In genomic region chr4:150956369-150957105, GRCm38 (mm10) we compare ENCODE assay signal across 11 mouse cellular contexts. TPM values are rescaled to one million over a fixed set of nuclear protein-coding genes. Genes with fewer than 3 reads are reported as not detected.
DNase-seq lines count a peak whose midpoint lies in the region; ATAC-seq lines count a peak whose summit lies in the region.
"Had no signal": no experiment of that assay in that cellular context is flagged by ENCODE, and none has a peak within 500 bp of the region (broad histone marks: within the 10 kb centered on the region; RNA-seq: fewer than 3 reads in every experiment).

No protein-coding gene starts in this region.

- H3K9me3 ChIP-seq in forebrain, embryonic 16.5 days (ENCODE audit: control insufficient read depth, low read length): no peaks in the 10 kb centered on the region
- no peaks in the 10 kb centered on the region for H3K9me3 ChIP-seq in midbrain, embryonic 16.5 days (replicated peaks; ENCODE audit: control insufficient read depth, low read length, poor library complexity, severe bottlenecking)

- H3K4me2 ChIP-seq in forebrain, embryonic 16.5 days (ENCODE audit: low read length): no peak overlapping the region
- H3K4me2 ChIP-seq in midbrain, embryonic 16.5 days (ENCODE audit: low read length): no peak overlapping the region

- 34% methylated on average over 13 of the region's 13 CpGs for WGBS in forebrain, embryonic 16.5 days
- WGBS in midbrain, embryonic 16.5 days: 35% methylated on average over 13 of the region's 13 CpGs

- no peaks in the 10 kb centered on the region for H3K36me3 ChIP-seq in forebrain, embryonic 16.5 days (ENCODE audit: control insufficient read depth, insufficient read depth)
- H3K36me3 ChIP-seq in midbrain, embryonic 16.5 days (ENCODE audit: control insufficient read depth, insufficient read depth, low read length): no peaks in the 10 kb centered on the region

- H3K27ac ChIP-seq in forebrain, embryonic 16.5 days (ENCODE audit: low read length): no peak overlapping the region
- 0 out of 2 replicates have a peak overlapping the region, but pooled peaks have one; percentile 29 for H3K27ac ChIP-seq in midbrain, embryonic 16.5 days (ENCODE audit: low read length)

- no peaks in the 10 kb centered on the region for H3K27me3 ChIP-seq in forebrain, embryonic 16.5 days (replicated peaks; ENCODE audit: control insufficient read depth, insufficient read depth, low read length)
- no peaks in the 10 kb centered on the region for H3K27me3 ChIP-seq in midbrain, embryonic 16.5 days (ENCODE audit: control insufficient read depth, insufficient read depth, low read depth, low read length)

- peak; percentile 57; the same call in 1 of the 2 replicates for ATAC-seq in forebrain, embryonic 16.5 days
- ATAC-seq in midbrain, embryonic 16.5 days: peak; percentile 76; the same call in 1 of the 2 replicates

- H3K4me3 ChIP-seq in forebrain, embryonic 16.5 days (replicated peaks; ENCODE audit: low read length): no peak overlapping the region
- no peak overlapping the region for H3K4me3 ChIP-seq in midbrain, embryonic 16.5 days (ENCODE audit: low read depth, low read length)

- DNase-seq in layer of hippocampus, adult 11-12 months (ENCODE audit: low spot score): peak; percentile 50
- no peak for DNase-seq in layer of hippocampus, adult 9-10 months (ENCODE audit: low spot score)
- DNase-seq in NIH3T3 (ENCODE audit: low read depth): peak; percentile 35
- DNase-seq in gastrocnemius, adult 8-10 months (ENCODE audit: low spot score in 2 of 2): no peak
- DNase-seq in ovary, postnatal 36 days (ENCODE audit: low spot score): no peak
- DNase-seq: heart, adult 18-20 months; kidney, adult 8-10 months had no signal

- H3K4me1 ChIP-seq in forebrain, embryonic 16.5 days (replicated peaks; ENCODE audit: control insufficient read depth, insufficient read depth, low read length): peaks cover 5% of the 10 kb centered on the region; the same call in 1 of the 2 replicates
- peaks cover 3% of the 10 kb centered on the region; the same call in 1 of the 2 replicates for H3K4me1 ChIP-seq in midbrain, embryonic 16.5 days (ENCODE audit: control insufficient read depth, insufficient read depth, low read length)

- no peak overlapping the region for H3K9ac ChIP-seq in forebrain, embryonic 16.5 days (replicated peaks; ENCODE audit: low read depth, low read length)
- no peak overlapping the region for H3K9ac ChIP-seq in midbrain, embryonic 16.5 days (ENCODE audit: low read depth, low read length)

RNA-seq across cellular contexts. Expression of gene Uts2, which starts 40.4 kb away (rescaled TPM):
- polyA plus RNA-seq in forebrain, embryonic 16.5 days (2015; fragmentation: Nextera tagmentation; extraction: Ambion mirVana): not detected in 2 replicates
- not detected in 2 replicates for polyA plus RNA-seq in midbrain, embryonic 16.5 days (2015; fragmentation: Nextera tagmentation; extraction: Ambion mirVana)
- total RNA-seq in gastrocnemius, adult 8-10 months (2022): not detected
- total RNA-seq: heart, adult 18-20 months; MEL had no signal
- polyA plus RNA-seq: liver, embryonic 16.5 days had no signal

RNA-seq across cellular contexts. Expression of gene Tnfrsf9, which starts 42.2 kb away (rescaled TPM):
- polyA plus RNA-seq in forebrain, embryonic 16.5 days (2015; fragmentation: Nextera tagmentation; extraction: Ambion mirVana): 0.34 and 0.35 TPM in 2 replicates
- polyA plus RNA-seq in midbrain, embryonic 16.5 days (2015; fragmentation: Nextera tagmentation; extraction: Ambion mirVana): 0.27 and 0.38 TPM in 2 replicates
- total RNA-seq in gastrocnemius, adult 8-10 months (2022): under 1 TPM; 0.13 to 0.65 (median 0.19) TPM
- total RNA-seq: MEL had no signal

RNA-seq across cellular contexts. Expression of gene Park7, which starts 42.3 kb away (rescaled TPM):
- 357 and 370 TPM in 2 replicates for polyA plus RNA-seq in forebrain, embryonic 16.5 days (2015; fragmentation: Nextera tagmentation; extraction: Ambion mirVana)
- polyA plus RNA-seq in midbrain, embryonic 16.5 days (2015; fragmentation: Nextera tagmentation; extraction: Ambion mirVana): 359 and 371 TPM in 2 replicates
- 100 to 1,000 TPM; 660 to 858 (median 779) TPM for total RNA-seq in gastrocnemius, adult 8-10 months (2022)

Comparison
In these comparisons a context has a peak if more than half of its experiments do, and no peak if none do; other contexts are left out.
1. DNase-seq: peak in layer of hippocampus, adult 11-12 months (single experiment) and NIH3T3 (single experiment); none in layer of hippocampus, adult 9-10 months (single experiment), gastrocnemius, adult 8-10 months (0 of 2) and ovary, postnatal 36 days (single experiment).